Mouse (Mus musculus): Measurements from ENCODE around the gene 6030468B19Rik.

GRCm38 (mm10) chr11:117819095-117819494 lies 21.6 kb downstream of the 6030468B19Rik start:
- TF ChIP-seq CTCF (conservative IDR thresholded peaks at IDR 0.05; ENCODE audit: low read length) (no peak), POU5F1 (IDR thresholded peaks at IDR 0.05; ENCODE audit: borderline replicate concordance, low read length) (no peak), NANOG (IDR thresholded peaks at IDR 0.05; ENCODE audit: borderline replicate concordance, low read length) (no peak)
